Mouse (Mus musculus) forebrain, embryonic 14.5 days (tissue): ENCODE measurements at regions not wholly inside any gene's neighbourhood (a gene's known extent, or its start where the extent isn't known, plus 50 kb on each side); places are given as distances from the start of the nearest gene placed in this dataset.

Experiments
- ATAC-seq: fragments of 200-750 bp; cut with Nextera tagmentation; 2 replicates; pipeline ENCODE4 v1.8.0; 2017; ENCODE audit warnings: mild to moderate bottlenecking, moderate library complexity
- DNase-seq: peaks from one replicate; pipeline ENCODE4 v3.0.0-alpha.2; 2015; ENCODE audit warnings: low spot score
- H3K27ac ChIP-seq: fragments of 300-500 bp; sonication (generic); 2 replicates; pipeline ENCODE4 v1.5.1; 2014; ENCODE audit warnings: low read depth, mild to moderate bottlenecking, control low read depth, low read length, moderate library complexity
- H3K27me3 ChIP-seq: fragments of 300-500 bp; sonication (generic); replicated peaks from 2 replicates; pipeline ENCODE4 v1.6.1; 2014; ENCODE audit warnings: low read length, control low read depth, mixed read lengths; ENCODE audit not compliant: control insufficient read depth, insufficient read depth
- H3K36me3 ChIP-seq: fragments of 300-500 bp; sonication (generic); 2 replicates; pipeline ENCODE4 v1.6.1; 2014; ENCODE audit warnings: low read length, control low read depth; ENCODE audit not compliant: control insufficient read depth, insufficient read depth
- H3K4me1 ChIP-seq: fragments of 300-500 bp; sonication (generic); 2 replicates; pipeline ENCODE4 v1.6.1; 2014; ENCODE audit warnings: antibody characterized with exemption, low read length, control low read depth; ENCODE audit not compliant: control insufficient read depth, insufficient read depth
- H3K4me2 ChIP-seq: fragments of 300-500 bp; sonication (generic); 2 replicates; pipeline ENCODE4 v1.6.1; 2014; ENCODE audit warnings: mild to moderate bottlenecking, control low read depth, low read length
- H3K4me3 ChIP-seq: fragments of 300-500 bp; sonication (generic); 2 replicates; pipeline ENCODE4 v1.5.1; 2014; ENCODE audit warnings: low read depth, low read length, control low read depth
- H3K9ac ChIP-seq: fragments of 300-500 bp; sonication (generic); 2 replicates; pipeline ENCODE4 v1.6.1; 2014; ENCODE audit warnings: mild to moderate bottlenecking, low read length, control low read depth, moderate library complexity
- H3K9me3 ChIP-seq: fragments of 300-500 bp; sonication (generic); replicated peaks from 2 replicates; pipeline ENCODE4 v1.6.1; 2016; ENCODE audit warnings: low read length, control low read depth, mixed read lengths; ENCODE audit not compliant: control insufficient read depth
- WGBS: fragments of 180-500 bp; shearing (Covaris S2); extraction: QIAGEN DNeasy Blood & Tissue Kit; methylation state at CpG from one replicate; pipeline ENCODE4 v1.1.7; 2014; 5-methylcytosine and 5-hydroxymethylcytosine counted together

DNA sequence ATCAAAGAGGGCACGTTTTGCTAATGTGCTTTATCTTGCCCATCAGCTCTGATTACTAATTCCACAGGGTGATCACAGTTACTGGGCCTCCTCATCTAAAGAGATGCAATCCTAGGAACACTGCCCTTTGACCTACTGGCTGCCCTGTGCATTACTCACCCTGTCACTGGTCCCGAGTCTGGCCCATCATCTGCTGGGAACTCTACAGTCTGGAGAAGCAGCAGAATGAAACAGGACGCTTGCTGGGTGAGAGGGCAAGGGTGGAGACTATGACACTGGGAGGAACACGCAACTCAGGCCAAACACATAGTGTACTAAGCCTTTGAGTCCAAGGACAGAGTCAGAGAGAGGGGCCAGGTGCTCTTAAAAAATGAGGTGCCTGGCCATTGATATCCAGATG is 263.8 kb downstream of the Ets1 start:
- WGBS: 76% methylated on average over 4 of the region's 4 CpGs

DNA sequence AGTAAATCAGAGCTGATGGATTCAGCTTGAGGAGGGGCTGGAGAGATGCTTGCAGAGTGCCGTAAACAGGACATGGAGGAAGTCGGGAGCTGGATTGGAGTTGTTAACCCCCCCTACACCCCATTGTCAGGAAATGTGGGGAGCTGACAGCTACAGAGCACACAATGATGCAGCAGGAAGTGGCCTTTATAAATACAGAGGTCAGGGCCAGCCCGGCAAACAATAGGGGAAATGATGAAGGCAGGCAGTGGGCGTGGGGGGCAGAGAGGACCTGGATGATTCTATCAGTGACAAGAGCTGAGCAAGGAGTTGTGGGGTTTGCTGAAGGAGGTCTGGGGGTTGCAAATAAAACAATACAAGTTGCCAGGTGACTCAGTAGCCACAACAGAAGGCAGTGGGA is 265.3 kb downstream of the Ets1 start:
- H3K4me3 ChIP-seq: no peak overlapping the region
- no peak overlapping the region for H3K4me2 ChIP-seq
- H3K9me3 ChIP-seq: no peaks in the 10 kb centered on the region
- ATAC-seq (no peak), DNase-seq (no peak)
- H3K36me3 ChIP-seq: no peaks in the 10 kb centered on the region
- H3K27me3 ChIP-seq: no peaks in the 10 kb centered on the region
- 49% methylated on average over 4 of the region's 4 CpGs for WGBS
- no peak overlapping the region for H3K27ac ChIP-seq
- H3K4me1 ChIP-seq: no peaks in the 10 kb centered on the region
- no peak overlapping the region for H3K9ac ChIP-seq

More for the DNA sequence above, 263.8 kb downstream of the Ets1 start:
- no peaks in the 10 kb centered on the region for H3K27me3 ChIP-seq
- no peak for ATAC-seq
- DNase-seq: no peak
- no peak overlapping the region for H3K9ac ChIP-seq
- no peaks in the 10 kb centered on the region for H3K4me1 ChIP-seq
- no peak overlapping the region for H3K4me3 ChIP-seq
- no peak overlapping the region for H3K4me2 ChIP-seq
- no peaks in the 10 kb centered on the region for H3K36me3 ChIP-seq
- H3K27ac ChIP-seq: no peak overlapping the region
- no peaks in the 10 kb centered on the region for H3K9me3 ChIP-seq

DNA sequence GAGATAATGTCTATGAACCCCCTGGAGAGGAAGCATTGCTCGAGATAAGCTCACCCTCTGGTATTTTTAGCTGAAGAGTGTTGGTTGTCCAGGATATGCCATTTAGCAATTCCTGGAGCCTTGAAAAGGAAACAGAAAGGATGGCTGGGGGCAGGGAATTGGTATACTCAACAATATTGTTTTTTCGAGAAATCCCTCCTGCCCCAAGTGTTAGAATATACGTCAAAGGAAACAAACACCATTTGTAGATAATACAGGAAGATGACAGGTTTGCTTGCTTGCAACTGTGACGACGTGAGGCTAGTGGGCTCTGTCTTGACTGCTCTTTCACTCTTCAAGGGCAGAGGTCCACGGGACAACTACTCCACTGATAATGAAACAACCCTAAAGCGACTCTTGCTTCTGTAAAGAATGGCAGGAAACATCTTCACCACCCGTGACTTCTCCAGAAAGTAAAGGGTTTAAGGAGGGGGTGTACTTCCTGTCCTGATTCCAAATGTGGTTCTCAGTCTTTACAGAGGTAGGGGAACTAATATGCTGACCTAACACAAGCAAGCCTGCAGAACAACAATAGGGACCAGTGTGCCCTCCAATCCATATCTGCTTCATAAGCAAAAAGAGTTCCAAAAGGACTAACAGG is 270.3 kb downstream of the Ets1 start:
- WGBS: 82% methylated on average over 8 of the region's 8 CpGs
- no peak overlapping the region for H3K4me2 ChIP-seq
- H3K36me3 ChIP-seq: no peaks in the 10 kb centered on the region
- DNase-seq: no peak
- H3K27ac ChIP-seq: no peak overlapping the region
- no peak overlapping the region for H3K4me3 ChIP-seq
- no peaks in the 10 kb centered on the region for H3K9me3 ChIP-seq
- no peaks in the 10 kb centered on the region for H3K27me3 ChIP-seq
- H3K9ac ChIP-seq: no peak overlapping the region
- ATAC-seq: no peak
- H3K4me1 ChIP-seq: no peaks in the 10 kb centered on the region

DNA sequence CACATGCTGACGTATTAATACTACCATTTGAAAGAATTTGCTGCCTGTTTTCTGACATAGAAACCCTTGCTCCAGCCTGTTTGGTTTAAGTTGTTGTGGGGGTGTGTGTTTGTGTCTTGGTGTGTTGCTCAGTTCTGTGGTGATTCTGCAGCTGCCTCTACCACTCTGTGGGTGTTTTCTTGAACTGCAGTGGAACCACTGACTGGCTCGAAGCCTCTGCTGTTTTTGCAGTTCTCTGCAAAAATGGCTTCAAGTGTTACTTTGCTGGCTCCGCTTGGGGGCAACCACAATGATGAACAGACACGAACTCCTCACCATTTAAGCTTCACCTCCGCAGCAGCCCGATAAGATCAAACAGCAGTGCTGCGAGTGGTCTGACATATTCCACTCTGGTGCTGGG is 274.6 kb downstream of the Ets1 start:
- H3K9ac ChIP-seq: no peak overlapping the region
- ATAC-seq: no peak
- no peak overlapping the region for H3K4me3 ChIP-seq
- H3K4me2 ChIP-seq: no peak overlapping the region
- no peak overlapping the region for H3K27ac ChIP-seq
- H3K9me3 ChIP-seq: no peaks in the 10 kb centered on the region
- WGBS: 89% methylated on average over 7 of the region's 7 CpGs
- H3K4me1 ChIP-seq: no peaks in the 10 kb centered on the region
- no peak for DNase-seq
- H3K27me3 ChIP-seq: no peaks in the 10 kb centered on the region
- no peaks in the 10 kb centered on the region for H3K36me3 ChIP-seq

DNA sequence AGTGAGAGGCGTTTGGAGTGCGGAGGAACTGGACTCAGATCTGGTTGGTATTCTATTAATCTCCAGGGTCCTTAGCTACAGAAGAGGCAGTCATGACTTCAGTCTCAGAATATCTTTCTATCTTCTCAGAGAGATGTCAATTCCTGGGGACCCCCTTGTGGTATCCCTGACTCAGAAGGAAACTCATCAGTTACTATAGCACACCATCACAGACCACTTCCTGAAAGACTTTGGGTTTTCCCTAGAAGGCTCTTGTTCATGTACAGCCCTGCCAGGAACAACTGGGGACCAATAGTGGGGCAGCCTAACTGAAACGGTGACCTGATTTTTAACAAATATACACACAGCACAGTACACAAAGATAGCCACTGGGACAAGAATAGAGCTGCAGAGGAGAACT is 279.6 kb downstream of the Ets1 start:
- H3K36me3 ChIP-seq: no peaks in the 10 kb centered on the region
- no peak overlapping the region for H3K4me3 ChIP-seq
- H3K27ac ChIP-seq: no peak overlapping the region
- DNase-seq: no peak
- no peaks in the 10 kb centered on the region for H3K27me3 ChIP-seq
- no peak overlapping the region for H3K9ac ChIP-seq
- WGBS: 91% methylated on average over 3 of the region's 3 CpGs
- H3K9me3 ChIP-seq: no peaks in the 10 kb centered on the region
- no peak overlapping the region for H3K4me2 ChIP-seq
- no peaks in the 10 kb centered on the region for H3K4me1 ChIP-seq
- ATAC-seq: no peak

DNA sequence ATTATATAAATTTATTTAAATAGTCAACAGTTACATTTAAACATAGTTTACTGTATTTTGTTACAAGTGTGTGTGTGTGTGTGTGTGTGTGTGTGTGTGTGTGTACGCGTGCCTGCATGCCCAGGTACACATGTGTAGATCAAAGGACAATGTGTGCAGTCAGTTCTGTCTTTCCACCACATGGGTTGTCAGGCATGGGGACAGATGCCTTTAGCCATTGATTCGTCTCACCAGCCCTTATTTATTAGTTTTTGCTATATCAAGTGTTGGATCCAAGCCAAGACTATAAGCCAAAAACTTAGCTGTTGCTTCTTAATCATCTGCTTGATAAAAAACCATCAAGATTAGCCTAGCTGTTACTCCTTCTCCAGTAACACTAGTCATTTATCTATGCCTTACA is 280.7 kb downstream of the Ets1 start:
- 81% methylated on average over 3 of the region's 3 CpGs for whole genome bisulfite sequencing
- Histone ChIP-seq H3K36me3 (no peaks in the 10 kb centered on the region), H3K4me3 (no peak overlapping the region), H3K4me1 (no peaks in the 10 kb centered on the region), H3K27ac (no peak overlapping the region), H3K9ac (no peak overlapping the region), H3K9me3 (no peaks in the 10 kb centered on the region), H3K27me3 (no peaks in the 10 kb centered on the region), H3K4me2 (no peak overlapping the region)
- ATAC-seq: no peak
- no peak for DNase-seq

DNA sequence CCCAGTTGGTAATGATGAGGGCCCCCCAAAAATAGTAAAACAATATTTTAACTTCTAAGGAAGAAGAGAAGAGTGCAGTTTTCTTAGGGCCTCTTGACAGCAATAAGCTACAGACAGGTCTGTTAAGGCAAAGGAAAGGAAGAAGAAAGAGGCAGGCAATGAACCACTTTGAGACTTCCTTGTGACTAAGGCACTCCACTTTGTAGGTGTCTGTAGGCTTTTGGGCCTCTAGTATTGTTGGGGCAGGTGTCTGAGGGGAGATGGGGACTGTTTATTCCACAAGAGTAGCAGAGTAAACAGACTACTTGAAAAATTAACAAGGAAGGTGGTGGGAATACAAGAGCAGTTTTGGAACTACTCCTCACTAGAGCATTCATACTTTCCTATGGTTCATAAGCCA is 287.9 kb downstream of the Ets1 start:
- Histone ChIP-seq H3K27ac (no peak overlapping the region), H3K4me1 (no peaks in the 10 kb centered on the region), H3K27me3 (no peaks in the 10 kb centered on the region), H3K36me3 (no peaks in the 10 kb centered on the region), H3K4me3 (no peak overlapping the region), H3K9me3 (no peaks in the 10 kb centered on the region), H3K4me2 (no peak overlapping the region), H3K9ac (no peak overlapping the region)
- ATAC-seq: no peak
- no peak for DNase-seq

DNA sequence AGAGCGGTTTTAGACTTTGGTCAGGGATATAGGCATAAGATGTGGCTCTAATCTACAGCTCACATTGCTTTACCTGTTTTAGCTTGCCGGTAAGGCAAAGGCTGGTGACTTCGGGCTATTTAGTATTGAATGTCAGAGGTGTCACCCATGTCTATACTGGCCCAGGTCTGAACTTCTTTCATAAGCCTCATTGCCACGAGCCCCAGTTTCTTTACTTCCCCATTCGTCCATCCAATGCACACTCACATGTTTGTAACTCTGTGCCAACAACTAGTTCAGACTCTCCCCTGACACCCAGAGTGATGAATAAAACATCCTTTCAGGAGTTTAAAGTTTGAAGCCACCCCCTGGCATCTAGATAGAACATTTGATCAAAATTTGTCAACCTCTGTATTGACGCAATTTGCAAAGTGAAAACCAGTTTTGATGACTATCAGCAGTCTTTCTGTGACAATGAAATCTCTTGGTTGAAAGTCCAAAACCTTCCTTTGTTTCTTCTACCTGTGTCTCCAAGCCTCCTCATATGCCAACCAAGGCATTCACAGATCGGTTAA is 288.4 kb downstream of the Ets1 start:
- ATAC-seq (no peak), DNase-seq (no peak)
- Histone ChIP-seq H3K27me3 (no peaks in the 10 kb centered on the region), H3K27ac (no peak overlapping the region), H3K9ac (no peak overlapping the region), H3K4me3 (no peak overlapping the region), H3K9me3 (no peaks in the 10 kb centered on the region), H3K4me1 (no peaks in the 10 kb centered on the region), H3K4me2 (no peak overlapping the region), H3K36me3 (no peaks in the 10 kb centered on the region)
- WGBS: 93% methylated on average over 7 of the region's 7 CpGs

DNA sequence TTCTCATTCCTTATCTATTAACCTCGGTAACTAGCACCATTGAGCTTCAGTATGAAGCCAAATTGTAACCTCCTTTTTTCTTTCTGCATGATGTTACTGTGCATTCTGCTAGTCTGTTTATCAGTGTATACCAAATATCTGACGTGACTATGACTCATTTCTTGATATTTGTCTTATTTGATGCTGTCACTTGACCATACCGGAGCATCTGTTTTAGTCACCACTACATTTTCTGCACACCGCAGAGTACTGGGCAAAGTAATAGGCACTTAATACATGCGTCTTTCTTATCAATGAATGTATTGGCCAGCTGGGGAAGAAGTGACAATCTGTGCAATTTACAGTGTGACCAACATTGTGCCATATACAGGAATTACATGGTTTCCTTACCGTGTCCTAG is 289.0 kb downstream of the Ets1 start:
- Histone ChIP-seq H3K27ac (no peak overlapping the region), H3K4me1 (no peaks in the 10 kb centered on the region), H3K9me3 (no peaks in the 10 kb centered on the region), H3K9ac (no peak overlapping the region), H3K36me3 (no peaks in the 10 kb centered on the region), H3K4me2 (no peak overlapping the region), H3K4me3 (no peak overlapping the region), H3K27me3 (no peaks in the 10 kb centered on the region)
- 89% methylated on average over 6 of the region's 6 CpGs for WGBS
- DNase-seq: no peak
- ATAC-seq: no peak
